Mouse (Mus musculus) E14TG2a.4 (cell line): ENCODE measurements around the gene Efhb.

Experiments
- CTCF ChIP-seq: conservative IDR thresholded peaks from 2 replicates; pipeline ENCODE4 v1.5.1; 2014; ENCODE audit warnings: low read length
- POU5F1 ChIP-seq: IDR thresholded peaks from 2 replicates; pipeline ENCODE4 v1.6.1; 2014; ENCODE audit warnings: low read length, borderline replicate concordance

DNA sequence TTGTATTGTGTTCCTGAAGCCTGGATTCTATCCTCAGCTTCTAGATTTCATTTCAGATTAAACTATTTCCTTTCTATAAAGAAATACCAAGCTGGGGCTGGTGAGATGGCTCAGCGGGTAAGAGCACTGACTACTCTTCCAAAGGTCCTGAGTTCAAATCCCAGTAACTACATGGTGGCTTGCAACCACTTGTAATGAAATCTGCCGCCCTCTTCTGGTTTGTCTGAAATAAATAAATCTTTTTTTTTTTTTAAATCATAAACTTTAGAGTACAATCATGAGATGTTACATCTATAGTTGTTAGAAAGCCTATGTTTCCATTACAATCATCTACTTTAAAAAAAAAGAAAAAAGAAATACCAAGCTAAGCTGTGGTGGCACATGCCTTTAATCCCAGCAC, 39.8 kb upstream of the Efhb start:
- TF ChIP-seq CTCF (no peak), POU5F1 (no peak)
